Mouse (Mus musculus): Measurements from ENCODE around the gene Ppp1r15b. TPM values are rescaled to one million over a fixed set of nuclear protein-coding genes. Genes with fewer than 3 reads are reported as not detected.

Ppp1r15b gene
- total and polyA plus RNA-seq, 2 experiments from 2014 or later: 18.7 to 49.5 TPM

GRCm38 (mm10) chr1:133182016-133182705 lies 51.2 kb downstream of the Ppp1r15b start:
- ATAC-seq (peak; percentile 23; the same call in 1 of the 2 replicates), DNase-seq (peak; percentile 75)
- Histone ChIP-seq H3K27me3 (ENCODE audit: insufficient read depth, low read length) (no peaks in the 10 kb centered on the region), H3K27ac (ENCODE audit: low read depth, low read length) (peak overlapping the region; percentile 79), H3K9ac (peak overlapping the region; percentile 67), H3K9me3 (ENCODE audit: low read length) (no peaks in the 10 kb centered on the region), H3K4me2 (ENCODE audit: low read depth) (peak overlapping the region; percentile 67), H3K4me1 (ENCODE audit: insufficient read depth) (peaks cover 14% of the 10 kb centered on the region), H3K4me3 (ENCODE audit: low read depth, low read length) (peak overlapping the region; percentile 49), H3K36me3 (ENCODE audit: insufficient read depth) (no peaks in the 10 kb centered on the region)
- WGBS: under 1% methylated on average over 25 of the region's 25 CpGs
- TF ChIP-seq CTCF (IDR thresholded peaks at IDR 0.05; ENCODE audit: low read depth): peak; percentile 43

GRCm38 (mm10) chr1:133182706-133183095 lies 51.8 kb downstream of the Ppp1r15b start:
- H3K4me3 ChIP-seq (ENCODE audit: low read depth, low read length): peak overlapping the region; percentile 49
- no peak for TF ChIP-seq CTCF (IDR thresholded peaks at IDR 0.05; ENCODE audit: low read depth)
- H3K27ac ChIP-seq (ENCODE audit: low read depth, low read length): peak overlapping the region; percentile 79
- H3K4me1 ChIP-seq (ENCODE audit: insufficient read depth): peaks cover 14% of the 10 kb centered on the region
- peak overlapping the region; percentile 67 for H3K9ac ChIP-seq
- WGBS: under 1% methylated on average over 16 of the region's 16 CpGs
- H3K36me3 ChIP-seq (ENCODE audit: insufficient read depth): no peaks in the 10 kb centered on the region
- peak overlapping the region; percentile 67 for H3K4me2 ChIP-seq (ENCODE audit: low read depth)
- ATAC-seq: peak; percentile 14
- no peaks in the 10 kb centered on the region for H3K9me3 ChIP-seq (ENCODE audit: low read length)
- DNase-seq: peak; percentile 63
- no peaks in the 10 kb centered on the region for H3K27me3 ChIP-seq (ENCODE audit: insufficient read depth, low read length)

DNA sequence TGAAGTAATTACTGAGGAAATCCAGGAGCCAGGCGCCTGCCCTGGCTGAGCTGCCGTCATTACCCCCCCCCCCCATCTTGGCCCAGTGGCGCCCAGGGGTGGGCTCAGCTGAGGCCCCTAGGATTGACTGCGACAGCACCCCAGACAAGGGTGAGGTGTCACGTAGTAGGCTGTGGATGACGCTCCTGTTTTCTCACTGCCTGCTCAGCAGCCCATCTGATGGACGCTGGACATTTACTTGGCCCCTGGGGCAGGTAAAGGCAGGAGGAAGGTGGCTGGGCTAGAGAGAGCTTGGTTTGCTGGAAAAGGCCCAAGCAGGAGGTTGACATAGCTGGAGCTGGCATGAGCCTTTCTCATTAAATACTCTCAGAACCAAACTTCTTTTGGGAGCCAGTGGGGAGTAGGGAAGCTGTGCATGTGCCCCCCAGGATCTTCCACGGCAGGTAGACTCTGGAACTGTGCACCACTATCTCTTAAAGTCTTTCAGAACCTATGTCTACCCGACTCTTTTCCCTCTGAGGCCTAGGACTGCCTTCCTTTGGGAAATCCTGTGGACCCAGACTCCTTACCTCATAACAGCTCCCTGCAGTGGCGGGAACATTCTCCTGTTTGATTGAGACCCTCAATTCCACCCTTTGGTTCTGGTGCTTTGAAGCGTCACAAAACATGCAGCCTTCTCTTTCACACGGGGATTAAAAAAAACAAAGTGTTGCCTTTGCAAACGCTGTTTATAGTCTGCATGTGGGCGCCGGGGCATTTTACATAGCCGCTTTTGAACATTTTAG lies 52.4 kb downstream of the Ppp1r15b start:
- peak overlapping the region; percentile 49 for H3K4me3 ChIP-seq (ENCODE audit: low read depth, low read length)
- H3K36me3 ChIP-seq (ENCODE audit: insufficient read depth): no peaks in the 10 kb centered on the region
- ATAC-seq: no peak

DNA sequence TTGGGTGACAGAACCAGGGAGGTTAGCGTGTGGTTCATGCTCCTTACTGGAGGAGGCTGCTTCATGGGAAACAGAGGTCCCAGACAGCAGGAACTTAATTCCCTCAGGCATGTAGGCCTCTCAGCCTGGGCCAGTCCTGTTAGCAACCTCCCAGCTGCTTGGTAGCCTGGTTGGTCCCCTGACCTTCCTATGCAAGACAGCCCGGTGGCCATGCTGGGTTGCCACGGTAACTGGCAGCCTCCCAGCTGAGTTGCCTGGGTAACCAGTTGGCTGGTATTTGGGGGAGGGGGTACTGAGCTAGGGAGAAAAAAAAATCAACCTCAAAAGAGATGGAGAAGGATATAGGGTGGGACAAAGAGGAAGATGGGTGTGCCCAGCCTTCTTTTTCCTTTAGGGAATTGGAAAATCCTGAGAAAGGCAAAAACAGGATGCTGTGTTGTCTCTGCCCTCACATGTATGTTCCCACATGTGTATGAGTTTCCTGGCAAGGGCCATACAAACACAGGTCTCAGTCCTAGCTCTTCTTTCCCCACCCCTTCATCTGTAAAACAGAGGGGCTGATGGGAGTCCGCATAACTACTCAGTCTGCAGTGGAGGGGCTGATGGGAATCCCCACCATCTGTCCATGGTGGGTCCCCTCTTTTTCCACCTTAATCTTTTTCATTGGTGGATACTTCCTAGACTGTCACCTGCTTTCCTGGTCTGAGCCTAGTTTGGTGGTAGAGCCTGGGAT lies 57.2 kb downstream of the Ppp1r15b start:
- no peaks in the 10 kb centered on the region for H3K36me3 ChIP-seq (ENCODE audit: insufficient read depth)

More for the DNA sequence above, 52.4 kb downstream of the Ppp1r15b start:
- no peak for TF ChIP-seq CTCF (IDR thresholded peaks at IDR 0.05; ENCODE audit: low read depth)
- peak overlapping the region; percentile 79 for H3K27ac ChIP-seq (ENCODE audit: low read depth, low read length)
- peak overlapping the region; percentile 67 for H3K4me2 ChIP-seq (ENCODE audit: low read depth)
- peak overlapping the region; percentile 67 for H3K9ac ChIP-seq
- H3K27me3 ChIP-seq (ENCODE audit: insufficient read depth, low read length): no peaks in the 10 kb centered on the region
- WGBS: 7% methylated on average over 16 of the region's 16 CpGs
- peaks cover 16% of the 10 kb centered on the region for H3K4me1 ChIP-seq (ENCODE audit: insufficient read depth)
- peak; percentile 64 for DNase-seq
- H3K9me3 ChIP-seq (ENCODE audit: low read length): no peaks in the 10 kb centered on the region

GRCm38 (mm10) chr1:133188719-133189118 lies 57.8 kb downstream of the Ppp1r15b start:
- 0 out of 2 replicates have a peak, but pooled peaks cover 3% of the 10 kb centered on the region for H3K9me3 ChIP-seq (ENCODE audit: low read length)
- 0 out of 2 replicates have a peak overlapping the region, but pooled peaks have one; percentile 66 for H3K27ac ChIP-seq (ENCODE audit: low read depth, low read length)
- DNase-seq (no peak), ATAC-seq (no peak)
- H3K9ac ChIP-seq: no peak overlapping the region
- WGBS: 90% methylated on average over 8 of the region's 8 CpGs
- TF ChIP-seq CTCF (IDR thresholded peaks at IDR 0.05; ENCODE audit: low read depth): no peak
- H3K4me3 ChIP-seq (ENCODE audit: low read depth, low read length): no peak overlapping the region
- H3K36me3 ChIP-seq (ENCODE audit: insufficient read depth): no peaks in the 10 kb centered on the region
- no peak overlapping the region for H3K4me2 ChIP-seq (ENCODE audit: low read depth)
- peaks cover 13% of the 10 kb centered on the region for H3K4me1 ChIP-seq (ENCODE audit: insufficient read depth)
- H3K27me3 ChIP-seq (ENCODE audit: insufficient read depth, low read length): no peaks in the 10 kb centered on the region

More for the DNA sequence above, 57.2 kb downstream of the Ppp1r15b start:
- Histone ChIP-seq H3K4me2 (ENCODE audit: low read depth) (peak overlapping the region; percentile 9; the same call in 1 of the 2 replicates), H3K27ac (ENCODE audit: low read depth, low read length) (peak overlapping the region; percentile 66; the same call in 1 of the 2 replicates), H3K27me3 (ENCODE audit: insufficient read depth, low read length) (no peaks in the 10 kb centered on the region), H3K4me1 (ENCODE audit: insufficient read depth) (peaks cover 19% of the 10 kb centered on the region), H3K9me3 (ENCODE audit: low read length) (0 out of 2 replicates have a peak, but pooled peaks cover 3% of the 10 kb centered on the region), H3K9ac (no peak overlapping the region), H3K4me3 (ENCODE audit: low read depth, low read length) (no peak overlapping the region)
- 5% methylated on average over 4 of the region's 4 CpGs for WGBS
- DNase-seq (peak; percentile 86), ATAC-seq (peak; percentile 82)
- TF ChIP-seq CTCF (IDR thresholded peaks at IDR 0.05; ENCODE audit: low read depth): no peak

Other genes starting within 250 kb of the Ppp1r15b start
- 60.4 and 74.8 TPM in 2 replicates for gene Mdm4, start 100.6 kb upstream of the Ppp1r15b start, total RNA-seq (2014; rRNA removed)
- gene Mdm4, start 100.6 kb upstream of the Ppp1r15b start, polyA plus RNA-seq (2015; fragmentation: Nextera tagmentation; extraction: Ambion mirVana): 22.2 and 27.4 TPM in 2 replicates
- gene Pik3c2b, start 85.5 kb upstream of the Ppp1r15b start, total RNA-seq (2014; rRNA removed): 17.1 and 18.3 TPM in 2 replicates
- 5.7 and 7.2 TPM in 2 replicates for gene Pik3c2b, start 85.5 kb upstream of the Ppp1r15b start, polyA plus RNA-seq (2015; fragmentation: Nextera tagmentation; extraction: Ambion mirVana)
- 23.2 and 28.6 TPM in 2 replicates for gene Plekha6, start 33.1 kb downstream of the Ppp1r15b start, total RNA-seq (2014; rRNA removed)
- 3.4 and 5.7 TPM in 2 replicates for gene Plekha6, start 33.1 kb downstream of the Ppp1r15b start, polyA plus RNA-seq (2015; fragmentation: Nextera tagmentation; extraction: Ambion mirVana)
- 0.15 and 0.29 TPM in 2 replicates for gene Golt1a, start 178.7 kb downstream of the Ppp1r15b start, total RNA-seq (2014; rRNA removed)
- 0.19 TPM in 1 of 2 replicates, not detected in the other for gene Golt1a, start 178.7 kb downstream of the Ppp1r15b start, polyA plus RNA-seq (2015; fragmentation: Nextera tagmentation; extraction: Ambion mirVana)
- not detected in 2 replicates for gene Kiss1, start 190.7 kb downstream of the Ppp1r15b start, total RNA-seq (2014; rRNA removed)
- not detected in 2 replicates for gene Kiss1, start 190.7 kb downstream of the Ppp1r15b start, polyA plus RNA-seq (2015; fragmentation: Nextera tagmentation; extraction: Ambion mirVana)
- 0.14 and 0.15 TPM in 2 replicates for gene Ren1, start 219.4 kb downstream of the Ppp1r15b start, total RNA-seq (2014; rRNA removed)
- gene Ren1, start 219.4 kb downstream of the Ppp1r15b start, polyA plus RNA-seq (2015; fragmentation: Nextera tagmentation; extraction: Ambion mirVana): 0.12 and 0.88 TPM in 2 replicates
- 15.5 and 25.3 TPM in 2 replicates for gene Etnk2, start 232.4 kb downstream of the Ppp1r15b start, total RNA-seq (2014; rRNA removed)
- 10.3 and 17.6 TPM in 2 replicates for gene Etnk2, start 232.4 kb downstream of the Ppp1r15b start, polyA plus RNA-seq (2015; fragmentation: Nextera tagmentation; extraction: Ambion mirVana)

All from forebrain, postnatal 0 days (tissue).